Mouse (Mus musculus) embryonic facial prominence, embryonic 15.5 days (tissue): ENCODE data around the gene Stmn1. TPM values are rescaled to one million over a fixed set of nuclear protein-coding genes. Genes with fewer than 3 reads are reported as not detected.

Source experiments
- ATAC-seq: fragments of 200-750 bp; cut with Nextera tagmentation; 2 replicates; pipeline ENCODE4 v1.8.0; 2017; ENCODE audit warnings: low read depth, moderate TSS enrichment; ENCODE audit not compliant: insufficient number of reproducible peaks, low FRiP score, low TSS enrichment
- H3K27ac ChIP-seq: fragments of 300-500 bp; sonication (generic); replicated peaks from 2 replicates; pipeline ENCODE4 v1.5.1; 2015; ENCODE audit warnings: mild to moderate bottlenecking, inconsistent platforms
- H3K27me3 ChIP-seq: fragments of 300-500 bp; sonication (generic); 2 replicates; pipeline ENCODE4 v1.6.1; 2015; ENCODE audit warnings: inconsistent platforms
- H3K36me3 ChIP-seq: fragments of 300-500 bp; sonication (generic); 2 replicates; pipeline ENCODE4 v1.6.1; 2015; ENCODE audit warnings: mild to moderate bottlenecking, inconsistent platforms
- H3K4me1 ChIP-seq: fragments of 300-500 bp; sonication (generic); 2 replicates; pipeline ENCODE4 v1.6.1; 2015; ENCODE audit warnings: inconsistent platforms
- H3K4me2 ChIP-seq: fragments of 300-500 bp; sonication (generic); replicated peaks from 2 replicates; pipeline ENCODE4 v1.6.1; 2015; ENCODE audit warnings: mild to moderate bottlenecking, inconsistent platforms
- H3K4me3 ChIP-seq: fragments of 300-500 bp; sonication (generic); replicated peaks from 2 replicates; pipeline ENCODE4 v1.5.1; 2015; ENCODE audit warnings: mild to moderate bottlenecking, inconsistent platforms
- H3K9ac ChIP-seq: fragments of 300-500 bp; sonication (generic); 2 replicates; pipeline ENCODE4 v1.6.1; 2015; ENCODE audit warnings: inconsistent platforms
- H3K9me3 ChIP-seq: fragments of 300-500 bp; sonication (generic); replicated peaks from 2 replicates; pipeline ENCODE4 v1.6.1; 2016; ENCODE audit warnings: inconsistent platforms
- WGBS: fragments of 180-500 bp; shearing (Covaris S2); methylation state at CpG from one replicate; pipeline ENCODE4 v1.1.7; 2015; 5-methylcytosine and 5-hydroxymethylcytosine counted together
- polyA plus RNA-seq: library from polyadenylated mRNA; unstranded; fragments of >200 nt; fragmentation: Nextera tagmentation; extraction: Ambion mirVana; gene quantifications from 2 replicates; pipeline ENCODE4 v1.2.1, GENCODE M21; 2015

The Stmn1 gene
- polyA plus RNA-seq, result 1,403 and 1,438 TPM in 2 replicates

GRCm38 (mm10) chr4:134468215-134468575, at the start of gene Stmn1:
Gene Stmn1, plus strand, starts transcription at chr4:134468320.
- peak within 1 kb of the TSS; percentile 94 for H3K4me3 ChIP-seq
- peak within 1 kb of the TSS; percentile 94 for H3K27ac ChIP-seq
- H3K27me3 ChIP-seq, result no peaks in the 10 kb centered on the region
- peak within 1 kb of the TSS; percentile 91 for H3K4me2 ChIP-seq
- H3K9me3 ChIP-seq, result no peaks in the 10 kb centered on the region
- peak; percentile 96 for ATAC-seq
- H3K4me1 ChIP-seq, result peaks cover 14% of the 10 kb centered on the region
- peak within 1 kb of the TSS; percentile 80 for H3K9ac ChIP-seq
- WGBS, result under 1% methylated on average over 31 of the region's 31 CpGs
- peaks cover 22% of the 10 kb centered on the region for H3K36me3 ChIP-seq

GRCm38 (mm10) chr4:134421971-134422370, 46.1 kb upstream of the Stmn1 start:
- Histone ChIP-seq H3K4me1 (no peaks in the 10 kb centered on the region), H3K27me3 (no peaks in the 10 kb centered on the region), H3K27ac (no peak overlapping the region), H3K9ac (no peak overlapping the region), H3K4me2 (no peak overlapping the region), H3K36me3 (peaks cover 57% of the 10 kb centered on the region), H3K9me3 (no peaks in the 10 kb centered on the region), H3K4me3 (no peak overlapping the region)
- no peak for ATAC-seq
- WGBS, result 54% methylated on average over 11 of the region's 11 CpGs

GRCm38 (mm10) chr4:134423949-134424348, 44.2 kb upstream of the Stmn1 start:
- Histone ChIP-seq H3K9me3 (no peaks in the 10 kb centered on the region), H3K9ac (no peak overlapping the region), H3K36me3 (peaks cover 43% of the 10 kb centered on the region; the same call in 1 of the 2 replicates), H3K4me1 (no peaks in the 10 kb centered on the region), H3K4me3 (no peak overlapping the region), H3K27me3 (no peaks in the 10 kb centered on the region), H3K27ac (no peak overlapping the region), H3K4me2 (no peak overlapping the region)
- ATAC-seq, result no peak
- WGBS, result 88% methylated on average over 7 of the region's 7 CpGs

GRCm38 (mm10) chr4:134425088-134425487, 43.0 kb upstream of the Stmn1 start:
- Histone ChIP-seq H3K4me2 (no peak overlapping the region), H3K27me3 (no peaks in the 10 kb centered on the region), H3K27ac (no peak overlapping the region), H3K9me3 (no peaks in the 10 kb centered on the region), H3K36me3 (peaks cover 37% of the 10 kb centered on the region; the same call in 1 of the 2 replicates), H3K9ac (no peak overlapping the region), H3K4me3 (no peak overlapping the region), H3K4me1 (peaks cover 5% of the 10 kb centered on the region)
- ATAC-seq, result no peak
- 67% methylated on average over 7 of the region's 7 CpGs for WGBS

- Histone ChIP-seq H3K9me3 (no peaks in the 10 kb centered on the region), H3K36me3 (peaks cover 8% of the 10 kb centered on the region; the same call in 1 of the 2 replicates), H3K4me3 (peak overlapping the region; percentile 8; the same call in 1 of the 2 replicates), H3K27ac (peak overlapping the region; percentile 86), H3K4me2 (peak overlapping the region; percentile 36), H3K4me1 (peaks cover 15% of the 10 kb centered on the region), H3K27me3 (no peaks in the 10 kb centered on the region), H3K9ac (no peak overlapping the region)
- WGBS, result 17% methylated on average over 23 of the region's 23 CpGs
- peak; percentile 61 for ATAC-seq
Observed at GRCm38 (mm10) chr4:134430381-134431004, 37.6 kb upstream of the Stmn1 start.

- WGBS, result 81% methylated on average over 15 of the region's 15 CpGs
- ATAC-seq, result no peak
- no peak overlapping the region for H3K4me2 ChIP-seq
Observed at GRCm38 (mm10) chr4:134432686-134433360, 35.3 kb upstream of the Stmn1 start.

GRCm38 (mm10) chr4:134436185-134436584, 31.9 kb upstream of the Stmn1 start:
- Histone ChIP-seq H3K4me3 (no peak overlapping the region), H3K27me3 (no peaks in the 10 kb centered on the region), H3K27ac (no peak overlapping the region), H3K36me3 (no peaks in the 10 kb centered on the region), H3K9ac (no peak overlapping the region), H3K4me2 (no peak overlapping the region), H3K9me3 (no peaks in the 10 kb centered on the region), H3K4me1 (no peaks in the 10 kb centered on the region)
- 45% methylated on average over 7 of the region's 7 CpGs for WGBS
- no peak for ATAC-seq

More at GRCm38 (mm10) chr4:134432686-134433360, 35.3 kb upstream of the Stmn1 start:
- Histone ChIP-seq H3K36me3 (no peaks in the 10 kb centered on the region), H3K27ac (no peak overlapping the region), H3K9ac (no peak overlapping the region), H3K9me3 (no peaks in the 10 kb centered on the region), H3K4me3 (no peak overlapping the region), H3K4me1 (peaks cover 15% of the 10 kb centered on the region), H3K27me3 (no peaks in the 10 kb centered on the region)

- Histone ChIP-seq H3K4me1 (no peaks in the 10 kb centered on the region), H3K36me3 (no peaks in the 10 kb centered on the region), H3K9ac (no peak overlapping the region), H3K27me3 (no peaks in the 10 kb centered on the region), H3K9me3 (no peaks in the 10 kb centered on the region), H3K27ac (no peak overlapping the region), H3K4me3 (no peak overlapping the region), H3K4me2 (no peak overlapping the region)
- no peak for ATAC-seq
- WGBS, result 49% methylated on average over 10 of the region's 10 CpGs
Observed at GRCm38 (mm10) chr4:134436659-134437058, 31.5 kb upstream of the Stmn1 start.

GRCm38 (mm10) chr4:134439119-134439518, 29.0 kb upstream of the Stmn1 start:
- H3K36me3 ChIP-seq, result no peaks in the 10 kb centered on the region
- no peak overlapping the region for H3K4me2 ChIP-seq
- H3K9me3 ChIP-seq, result no peaks in the 10 kb centered on the region
- no peak for ATAC-seq
- no peak overlapping the region for H3K4me3 ChIP-seq
- no peaks in the 10 kb centered on the region for H3K27me3 ChIP-seq
- no peaks in the 10 kb centered on the region for H3K4me1 ChIP-seq
- H3K9ac ChIP-seq, result no peak overlapping the region
- 63% methylated on average over 3 of the region's 3 CpGs for WGBS
- no peak overlapping the region for H3K27ac ChIP-seq

GRCm38 (mm10) chr4:134439919-134440318, 28.2 kb upstream of the Stmn1 start:
- H3K27ac ChIP-seq, result no peak overlapping the region
- 0 out of 2 replicates have a peak, but pooled peaks cover under 1% of the 10 kb centered on the region for H3K4me1 ChIP-seq
- H3K4me3 ChIP-seq, result no peak overlapping the region
- H3K4me2 ChIP-seq, result no peak overlapping the region
- no peaks in the 10 kb centered on the region for H3K9me3 ChIP-seq
- no peak for ATAC-seq
- WGBS, result 71% methylated on average over 4 of the region's 4 CpGs
- H3K36me3 ChIP-seq, result no peaks in the 10 kb centered on the region
- no peak overlapping the region for H3K9ac ChIP-seq
- H3K27me3 ChIP-seq, result no peaks in the 10 kb centered on the region

- WGBS, result 76% methylated on average over 4 of the region's 4 CpGs
- no peak overlapping the region for H3K27ac ChIP-seq
- no peaks in the 10 kb centered on the region for H3K27me3 ChIP-seq
- H3K4me1 ChIP-seq, result 0 out of 2 replicates have a peak, but pooled peaks cover 3% of the 10 kb centered on the region
- no peaks in the 10 kb centered on the region for H3K9me3 ChIP-seq
- no peak overlapping the region for H3K4me2 ChIP-seq
- no peak overlapping the region for H3K4me3 ChIP-seq
- no peaks in the 10 kb centered on the region for H3K36me3 ChIP-seq
- ATAC-seq, result no peak
- H3K9ac ChIP-seq, result no peak overlapping the region
Observed at GRCm38 (mm10) chr4:134442216-134442615, 25.9 kb upstream of the Stmn1 start.
